Mouse (Mus musculus): Measurements from ENCODE around the gene Fars2. TPM values are rescaled to one million over a fixed set of nuclear protein-coding genes. Genes with fewer than 3 reads are reported as not detected.

Fars2 gene
- polyA plus RNA-seq, 1 experiment from 2014 or later = 32.4 TPM

DNA sequence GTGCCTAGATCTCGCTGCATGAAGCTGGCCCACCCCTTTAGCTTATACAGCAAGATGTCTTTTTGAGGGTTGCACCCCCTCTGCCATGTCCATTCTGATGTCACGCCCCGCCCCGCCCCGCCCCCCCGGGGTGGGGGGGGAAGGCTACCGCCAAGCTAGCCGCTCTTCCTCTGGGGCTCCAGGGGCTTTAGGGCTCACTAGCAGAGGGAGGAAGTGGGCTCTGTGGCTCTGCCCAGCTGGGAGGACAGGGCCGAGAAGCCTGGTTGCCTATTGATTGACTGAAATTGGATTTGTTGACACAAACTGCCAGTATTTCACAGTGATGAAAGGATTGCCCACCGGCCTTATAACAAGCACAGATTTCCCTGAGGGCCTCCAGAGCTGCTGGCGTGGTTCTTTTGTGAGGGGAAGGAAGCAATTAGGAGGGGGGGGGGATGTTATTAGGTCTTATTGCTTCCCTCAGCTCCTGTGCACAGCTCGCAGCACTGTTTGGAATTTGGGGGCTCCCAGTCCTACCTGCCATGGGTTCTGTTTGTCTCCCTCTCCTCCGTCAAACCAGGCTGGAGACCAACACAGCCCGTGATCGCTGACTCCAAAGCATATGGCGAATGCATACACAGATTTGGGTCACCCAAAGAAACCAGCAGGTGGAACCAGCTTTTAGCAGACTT is 466.4 kb downstream of the Fars2 start:
- Histone ChIP-seq H3K27me3 (peaks cover 6% of the 10 kb centered on the region; the same call in 1 of the 2 replicates), H3K9me3 (peaks cover 8% of the 10 kb centered on the region; the same call in 1 of the 2 replicates), H3K4me1 (replicated peaks) (peaks cover 32% of the 10 kb centered on the region), H3K4me3 (replicated peaks) (0 out of 2 replicates have a peak overlapping the region, but pooled peaks have one; percentile 5), H3K9ac (replicated peaks) (peak overlapping the region; percentile 37), H3K4me2 (peak overlapping the region; percentile 45), H3K27ac (peak overlapping the region; percentile 78), H3K36me3 (no peaks in the 10 kb centered on the region)
- 0 out of 2 replicates have a peak, but pooled peaks have one; percentile 24 for ATAC-seq (ENCODE audit: insufficient number of reproducible peaks, insufficient read depth, low FRiP score, low TSS enrichment, low read depth)
- 8% methylated on average over 16 of the region's 16 CpGs for WGBS

DNA sequence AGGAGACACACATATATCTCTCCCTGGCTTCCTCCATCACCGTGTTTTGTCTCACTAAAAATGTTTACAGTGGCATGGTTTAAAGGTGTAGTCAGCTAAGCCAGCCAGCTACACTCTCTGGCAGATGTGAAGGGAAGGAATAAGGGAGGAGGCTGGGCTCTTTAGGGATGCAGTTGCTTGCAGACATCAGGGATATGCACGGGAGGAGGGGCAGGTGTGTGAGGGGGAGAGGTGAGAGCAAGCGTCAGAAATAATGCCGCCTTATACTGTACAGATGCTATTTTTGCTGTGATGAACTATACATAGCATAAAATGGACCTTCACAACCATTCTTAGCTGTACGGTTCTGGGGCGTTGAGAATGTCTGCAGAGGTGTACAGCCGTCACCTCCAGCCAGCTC is 467.0 kb downstream of the Fars2 start:
- Histone ChIP-seq H3K4me1 (replicated peaks) (peaks cover 26% of the 10 kb centered on the region), H3K36me3 (no peaks in the 10 kb centered on the region), H3K27me3 (peaks cover 6% of the 10 kb centered on the region; the same call in 1 of the 2 replicates), H3K4me3 (replicated peaks) (no peak overlapping the region), H3K4me2 (peak overlapping the region; percentile 45), H3K9ac (replicated peaks) (no peak overlapping the region), H3K9me3 (peaks cover 8% of the 10 kb centered on the region; the same call in 1 of the 2 replicates), H3K27ac (peak overlapping the region; percentile 78; the same call in 1 of the 2 replicates)
- WGBS = 55% methylated on average over 7 of the region's 7 CpGs
- no peak for ATAC-seq (ENCODE audit: insufficient number of reproducible peaks, insufficient read depth, low FRiP score, low TSS enrichment, low read depth)

- no peaks in the 10 kb centered on the region for H3K27me3 ChIP-seq
- no peak overlapping the region for H3K4me3 ChIP-seq (replicated peaks)
- 32% methylated on average over 4 of the region's 4 CpGs for WGBS
- H3K9ac ChIP-seq (replicated peaks) = no peak overlapping the region
- H3K9me3 ChIP-seq = peaks cover 13% of the 10 kb centered on the region; the same call in 1 of the 2 replicates
- H3K4me1 ChIP-seq (replicated peaks) = peaks cover 2% of the 10 kb centered on the region
- no peak for ATAC-seq (ENCODE audit: insufficient number of reproducible peaks, insufficient read depth, low FRiP score, low TSS enrichment, low read depth)
- H3K27ac ChIP-seq = no peak overlapping the region
- H3K36me3 ChIP-seq = no peaks in the 10 kb centered on the region
- H3K4me2 ChIP-seq = no peak overlapping the region
Observed at GRCm38 (mm10) chr13:36589092-36589491, 471.9 kb downstream of the Fars2 start.

DNA sequence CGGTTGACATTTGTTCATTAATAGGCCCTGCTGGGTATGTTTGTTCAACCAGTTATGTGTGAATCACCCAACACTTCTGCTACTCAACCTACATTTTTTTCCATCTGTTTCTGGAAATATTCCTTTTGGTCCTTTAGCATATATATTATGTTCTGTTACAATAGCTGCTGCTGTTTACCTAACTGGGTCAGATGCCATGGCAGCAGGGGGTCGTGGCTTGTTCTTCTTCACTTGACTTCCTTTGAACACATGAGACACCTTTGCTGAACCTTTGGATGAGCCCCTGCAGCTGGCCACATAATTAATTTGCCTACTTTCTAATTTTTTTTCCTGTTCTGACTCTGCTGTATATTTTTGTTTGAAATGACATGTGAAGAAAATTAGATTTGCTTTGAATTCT is 475.1 kb downstream of the Fars2 start:
- Histone ChIP-seq H3K4me2 (no peak overlapping the region), H3K27ac (no peak overlapping the region), H3K27me3 (no peaks in the 10 kb centered on the region), H3K9ac (replicated peaks) (no peak overlapping the region), H3K4me1 (replicated peaks) (no peaks in the 10 kb centered on the region), H3K4me3 (replicated peaks) (no peak overlapping the region), H3K36me3 (no peaks in the 10 kb centered on the region), H3K9me3 (0 out of 2 replicates have a peak, but pooled peaks cover 6% of the 10 kb centered on the region)
- WGBS = 79% methylated on average over 2 of the region's 2 CpGs
- no peak for ATAC-seq (ENCODE audit: insufficient number of reproducible peaks, insufficient read depth, low FRiP score, low TSS enrichment, low read depth)

GRCm38 (mm10) chr13:36606717-36607116 is 489.5 kb downstream of the Fars2 start:
- H3K9ac ChIP-seq (replicated peaks) = no peak overlapping the region
- H3K4me1 ChIP-seq (replicated peaks) = no peaks in the 10 kb centered on the region
- H3K27me3 ChIP-seq = no peaks in the 10 kb centered on the region
- no peak overlapping the region for H3K4me2 ChIP-seq
- no peak overlapping the region for H3K27ac ChIP-seq
- H3K9me3 ChIP-seq = no peaks in the 10 kb centered on the region
- no peaks in the 10 kb centered on the region for H3K36me3 ChIP-seq
- 92% methylated on average over 5 of the region's 5 CpGs for WGBS
- no peak overlapping the region for H3K4me3 ChIP-seq (replicated peaks)
- ATAC-seq (ENCODE audit: insufficient number of reproducible peaks, insufficient read depth, low FRiP score, low TSS enrichment, low read depth) = no peak

GRCm38 (mm10) chr13:36607871-36608270 is 490.7 kb downstream of the Fars2 start:
- H3K36me3 ChIP-seq = no peaks in the 10 kb centered on the region
- H3K9me3 ChIP-seq = no peaks in the 10 kb centered on the region
- no peak for ATAC-seq (ENCODE audit: insufficient number of reproducible peaks, insufficient read depth, low FRiP score, low TSS enrichment, low read depth)
- no peaks in the 10 kb centered on the region for H3K27me3 ChIP-seq
- 90% methylated on average over 4 of the region's 4 CpGs for WGBS
- no peak overlapping the region for H3K9ac ChIP-seq (replicated peaks)
- H3K4me1 ChIP-seq (replicated peaks) = no peaks in the 10 kb centered on the region
- H3K4me3 ChIP-seq (replicated peaks) = no peak overlapping the region
- H3K27ac ChIP-seq = no peak overlapping the region
- H3K4me2 ChIP-seq = no peak overlapping the region

DNA sequence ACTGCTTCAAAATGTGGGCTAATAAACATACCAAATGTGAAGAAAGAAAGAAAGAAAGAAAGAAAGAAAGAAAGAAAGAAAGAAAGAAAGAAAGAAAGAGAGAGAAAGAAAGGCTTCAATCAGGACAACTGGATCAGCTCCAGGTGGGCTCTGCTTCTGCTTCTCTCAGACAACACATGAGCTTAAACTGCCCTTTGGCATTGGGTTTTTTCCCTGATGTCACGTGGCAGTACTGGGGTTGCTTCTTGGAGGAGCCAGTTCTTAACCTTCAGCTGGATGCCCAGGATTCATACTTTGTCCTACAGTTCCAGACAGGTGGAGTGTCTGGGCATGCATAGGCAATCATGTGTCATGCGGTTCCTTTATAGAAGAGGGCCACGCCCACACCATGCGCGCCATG is 493.2 kb downstream of the Fars2 start:
- 96% methylated on average over 5 of the region's 5 CpGs for WGBS
- Histone ChIP-seq H3K4me2 (no peak overlapping the region), H3K4me1 (replicated peaks) (no peaks in the 10 kb centered on the region), H3K27ac (no peak overlapping the region), H3K36me3 (no peaks in the 10 kb centered on the region), H3K9me3 (no peaks in the 10 kb centered on the region), H3K4me3 (replicated peaks) (no peak overlapping the region), H3K27me3 (no peaks in the 10 kb centered on the region), H3K9ac (replicated peaks) (no peak overlapping the region)
- no peak for ATAC-seq (ENCODE audit: insufficient number of reproducible peaks, insufficient read depth, low FRiP score, low TSS enrichment, low read depth)

DNA sequence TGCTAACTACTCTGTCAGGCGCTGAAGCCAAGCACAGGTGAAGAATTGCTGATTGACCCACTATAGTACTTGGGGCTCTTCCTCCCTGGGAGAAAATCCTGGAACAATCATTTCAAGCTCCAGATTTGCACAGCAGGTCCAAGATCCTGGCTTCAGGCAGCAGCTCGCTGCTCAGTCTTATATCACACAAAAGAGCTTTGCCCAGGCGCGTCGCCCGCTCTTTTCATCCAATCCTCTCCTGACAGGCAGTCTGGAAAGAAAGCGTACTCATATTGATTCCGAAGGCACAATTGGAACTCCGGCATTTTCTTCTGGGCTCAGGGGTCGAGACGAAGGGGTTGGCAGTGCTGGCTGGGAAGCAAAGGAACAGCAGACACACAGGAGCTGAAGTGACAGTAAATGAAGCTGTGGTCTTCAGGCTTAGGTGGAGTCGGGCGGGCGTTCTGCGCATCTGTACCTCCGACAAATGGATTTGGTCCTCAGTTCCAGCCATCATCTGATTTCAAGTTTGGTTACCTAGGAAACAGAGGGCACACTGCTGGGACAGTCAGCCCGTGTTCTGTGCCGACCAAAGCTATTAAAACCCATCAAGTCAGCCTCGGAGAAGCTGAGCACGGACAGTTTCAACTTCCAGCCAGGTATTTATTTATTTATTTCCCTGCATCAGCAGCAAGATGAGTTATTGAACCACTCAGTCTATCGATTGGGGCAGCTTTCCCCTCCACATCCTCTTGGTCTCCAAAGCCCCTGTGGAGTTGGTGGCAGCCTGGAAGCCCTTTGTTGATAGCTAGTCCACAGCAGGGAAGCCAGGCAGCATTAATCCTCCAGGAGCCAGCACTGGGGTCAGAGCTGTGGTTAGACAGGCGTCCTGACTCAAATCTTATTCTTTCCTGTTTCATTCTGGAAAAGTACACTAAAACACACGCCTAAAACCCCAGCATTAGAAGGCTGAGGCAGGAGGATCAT is 495.9 kb downstream of the Fars2 start:
- Histone ChIP-seq H3K9ac (replicated peaks) (no peak overlapping the region), H3K9me3 (no peaks in the 10 kb centered on the region), H3K4me1 (replicated peaks) (no peaks in the 10 kb centered on the region), H3K36me3 (no peaks in the 10 kb centered on the region), H3K27me3 (no peaks in the 10 kb centered on the region), H3K4me2 (no peak overlapping the region), H3K4me3 (replicated peaks) (no peak overlapping the region), H3K27ac (no peak overlapping the region)
- no peak for ATAC-seq (ENCODE audit: insufficient number of reproducible peaks, insufficient read depth, low FRiP score, low TSS enrichment, low read depth)
- WGBS = 71% methylated on average over 23 of the region's 23 CpGs

GRCm38 (mm10) chr13:36620498-36621332 is 503.5 kb downstream of the Fars2 start:
- no peaks in the 10 kb centered on the region for H3K27me3 ChIP-seq
- H3K9me3 ChIP-seq = no peaks in the 10 kb centered on the region
- no peaks in the 10 kb centered on the region for H3K4me1 ChIP-seq (replicated peaks)
- no peak overlapping the region for H3K4me2 ChIP-seq
- no peaks in the 10 kb centered on the region for H3K36me3 ChIP-seq
- no peak for ATAC-seq (ENCODE audit: insufficient number of reproducible peaks, insufficient read depth, low FRiP score, low TSS enrichment, low read depth)
- H3K9ac ChIP-seq (replicated peaks) = no peak overlapping the region
- WGBS = 85% methylated on average over 10 of the region's 10 CpGs
- H3K4me3 ChIP-seq (replicated peaks) = no peak overlapping the region
- H3K27ac ChIP-seq = no peak overlapping the region

DNA sequence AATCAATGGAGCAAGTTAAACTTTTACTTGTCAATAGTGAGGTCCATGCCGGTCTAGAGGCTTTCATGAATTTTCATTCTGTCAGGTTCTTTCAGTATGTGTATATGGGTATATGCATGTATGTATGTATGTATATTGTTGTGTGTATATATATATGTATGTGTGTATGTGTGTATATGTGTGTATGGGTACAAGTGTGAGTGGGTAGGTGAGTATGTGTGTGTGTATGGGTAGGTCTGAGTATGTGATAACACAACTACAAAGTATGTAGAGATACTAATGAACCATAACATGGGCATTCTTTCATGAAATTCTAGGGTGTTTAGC is 504.1 kb downstream of the Fars2 start:
- WGBS = 96% methylated on average over 1 of the region's 1 CpGs
- no peak overlapping the region for H3K9ac ChIP-seq (replicated peaks)
- 0 out of 2 replicates have a peak, but pooled peaks cover 2% of the 10 kb centered on the region for H3K9me3 ChIP-seq

More for the DNA sequence above, 504.1 kb downstream of the Fars2 start:
- Histone ChIP-seq H3K4me3 (replicated peaks) (no peak overlapping the region), H3K36me3 (no peaks in the 10 kb centered on the region), H3K4me1 (replicated peaks) (no peaks in the 10 kb centered on the region), H3K27me3 (no peaks in the 10 kb centered on the region), H3K4me2 (no peak overlapping the region), H3K27ac (no peak overlapping the region)
- ATAC-seq (ENCODE audit: insufficient number of reproducible peaks, insufficient read depth, low FRiP score, low TSS enrichment, low read depth) = no peak

Measured in limb, embryonic 12.5 days (tissue).